Mouse (Mus musculus) CH12.LX (cell line): ENCODE data around the gene Gtdc1. TPM values are rescaled to one million over a fixed set of nuclear protein-coding genes. Genes with fewer than 3 reads are reported as not detected.

ENCODE experiments used
- DNase-seq: peaks from one replicate; pipeline ENCODE4 v3.0.0-alpha.2; 2013; ENCODE audit errors: extremely low read depth
- H3K27ac ChIP-seq: 2 replicates; pipeline ENCODE4 v1.5.1; 2012; ENCODE audit warnings: low read depth, mild to moderate bottlenecking, control low read depth, moderate library complexity; ENCODE audit not compliant: insufficient read depth
- H3K27me3 ChIP-seq: replicated peaks from 2 replicates; pipeline ENCODE3; 2012; ENCODE audit warnings: inconsistent platforms
- H3K36me3 ChIP-seq, 2 experiments: replicated peaks in 1 of 2; 2 replicates each; pipeline versions ENCODE3 to v1.6.1; 2012; ENCODE audit warnings: inconsistent platforms in 1 of 2, low read length in 1 of 2, mild to moderate bottlenecking in 1 of 2, mixed read lengths in 1 of 2, moderate library complexity in 1 of 2; ENCODE audit not compliant: control insufficient read depth in 1 of 2, insufficient read depth in 1 of 2
- H3K4me1 ChIP-seq, 2 experiments: 2 replicates each; pipeline ENCODE4 v1.6.1; 2012; ENCODE audit warnings: inconsistent platforms in 1 of 2, moderate library complexity in 1 of 2; ENCODE audit not compliant: insufficient read depth in 2 of 2, control insufficient read depth in 1 of 2
- H3K4me2 ChIP-seq: 2 replicates; pipeline ENCODE4 v1.6.1; 2012; ENCODE audit warnings: low read depth, mild to moderate bottlenecking, control low read depth; ENCODE audit not compliant: poor library complexity, insufficient read depth, severe bottlenecking
- H3K4me3 ChIP-seq, 3 experiments: fragments of 150-350 bp in 1 of 3; sonication (generic) in 1 of 3; replicated peaks in 1 of 3; 2 replicates each; pipeline versions ENCODE3 to v1.5.1; 2011 to 2012; ENCODE audit warnings: low read depth in 2 of 3, low read length in 2 of 3, mild to moderate bottlenecking in 2 of 3, moderate library complexity in 2 of 3, control low read depth in 1 of 3, improper control_type of control experiment in 1 of 3, inconsistent platforms in 1 of 3, mixed read lengths in 1 of 3; ENCODE audit not compliant: poor library complexity in 1 of 3
- H3K79me2 ChIP-seq: replicated peaks from 2 replicates; pipeline ENCODE4 v1.6.1; 2012; ENCODE audit warnings: mild to moderate bottlenecking, moderate library complexity; ENCODE audit not compliant: control insufficient read depth, poor library complexity, insufficient read depth, severe bottlenecking; ENCODE audit errors: extremely low read depth
- H3K9ac ChIP-seq: 2 replicates; pipeline ENCODE4 v1.6.1; 2012; ENCODE audit warnings: low read depth, mild to moderate bottlenecking, control low read depth, moderate library complexity; ENCODE audit not compliant: insufficient read depth
- H3K9me3 ChIP-seq: replicated peaks from 2 replicates; pipeline ENCODE3; 2012; ENCODE audit warnings: low read length, inconsistent platforms, mixed read lengths
- CHD2 ChIP-seq: IDR thresholded peaks from 2 replicates; pipeline ENCODE4 v1.6.1; 2011; ENCODE audit warnings: low read length, improper control_type of control experiment
- CTCF ChIP-seq, 2 experiments: IDR thresholded peaks in 1 of 2; conservative IDR thresholded peaks in 1 of 2; 2 replicates each; pipeline ENCODE4 v1.5.1; 2011 to 2012; ENCODE audit warnings: low read depth in 2 of 2, low read length in 2 of 2, improper control_type of control experiment in 1 of 2, inconsistent platforms in 1 of 2, mild to moderate bottlenecking in 1 of 2, moderate library complexity in 1 of 2
- E2F4 ChIP-seq: IDR thresholded peaks from 2 replicates; pipeline ENCODE4 v1.6.1; 2011; ENCODE audit warnings: low read depth, low read length, improper control_type of control experiment; ENCODE audit not compliant: insufficient replicate concordance
- ETS1 ChIP-seq: conservative IDR thresholded peaks from 2 replicates; pipeline ENCODE4 v1.6.1; 2012; ENCODE audit warnings: low read depth, mild to moderate bottlenecking, inconsistent platforms, low read length, improper control_type of control experiment, moderate library complexity
- HCFC1 ChIP-seq: IDR thresholded peaks from 2 replicates; pipeline ENCODE4 v1.6.1; 2012; ENCODE audit warnings: low read depth, mild to moderate bottlenecking, inconsistent platforms, low read length, improper control_type of control experiment
- IRF4 ChIP-seq: IDR thresholded peaks from 2 replicates; pipeline ENCODE4 v1.6.1; 2014; ENCODE audit warnings: low read depth, mild to moderate bottlenecking, inconsistent platforms, low read length, improper control_type of control experiment
- JUN ChIP-seq: IDR thresholded peaks from 2 replicates; pipeline ENCODE4 v1.6.1; 2011; ENCODE audit warnings: low read depth, mild to moderate bottlenecking, low read length, improper control_type of control experiment, moderate library complexity; ENCODE audit not compliant: insufficient read depth
- JUND ChIP-seq: conservative IDR thresholded peaks from 2 replicates; pipeline ENCODE4 v1.6.1; 2011; ENCODE audit warnings: low read depth, low read length, improper control_type of control experiment
- KAT2A ChIP-seq: IDR thresholded peaks from 2 replicates; pipeline ENCODE4 v1.6.1; 2012; ENCODE audit warnings: low read length, improper control_type of control experiment, inconsistent platforms; ENCODE audit not compliant: insufficient replicate concordance
- MAFK ChIP-seq: IDR thresholded peaks from 2 replicates; pipeline ENCODE4 v1.6.1; 2011; ENCODE audit warnings: low read length, improper control_type of control experiment; ENCODE audit not compliant: insufficient replicate concordance
- MAZ ChIP-seq: IDR thresholded peaks from 2 replicates; pipeline ENCODE4 v1.6.1; 2012; ENCODE audit warnings: low read depth, mild to moderate bottlenecking, inconsistent platforms, low read length, improper control_type of control experiment, moderate library complexity
- MEF2A ChIP-seq: IDR thresholded peaks from 2 replicates; pipeline ENCODE4 v1.6.1; 2014; ENCODE audit warnings: low read depth, mild to moderate bottlenecking, inconsistent platforms, low read length, improper control_type of control experiment, borderline replicate concordance
- MYC ChIP-seq: IDR thresholded peaks from 2 replicates; pipeline ENCODE4 v1.6.1; 2011; ENCODE audit warnings: low read depth, mild to moderate bottlenecking, improper control_type of control experiment, low read length
- NELFE ChIP-seq: IDR thresholded peaks from 2 replicates; pipeline ENCODE4 v1.6.1; 2011; ENCODE audit warnings: low read depth, low read length, improper control_type of control experiment
- POLR2A ChIP-seq: IDR thresholded peaks from 2 replicates; pipeline ENCODE4 v1.6.1; 2011; ENCODE audit warnings: low read depth, mild to moderate bottlenecking, improper control_type of control experiment, low read length
- POLR2AphosphoS2 ChIP-seq: IDR thresholded peaks from 2 replicates; pipeline ENCODE4 v1.6.1; 2011; ENCODE audit warnings: low read depth, low read length, improper control_type of control experiment
- RAD21 ChIP-seq: IDR thresholded peaks from 2 replicates; pipeline ENCODE4 v1.6.1; 2011; ENCODE audit warnings: low read depth, mild to moderate bottlenecking, low read length, improper control_type of control experiment, moderate library complexity
- SIN3A ChIP-seq: IDR thresholded peaks from 2 replicates; pipeline ENCODE4 v1.6.1; 2012; ENCODE audit warnings: low read length, improper control_type of control experiment, inconsistent platforms
- SMC3 ChIP-seq: IDR thresholded peaks from 2 replicates; pipeline ENCODE4 v1.6.1; 2011; ENCODE audit warnings: low read depth, low read length, improper control_type of control experiment
- TBP ChIP-seq: conservative IDR thresholded peaks from 2 replicates; pipeline ENCODE4 v1.6.1; 2011; ENCODE audit warnings: low read depth, low read length, improper control_type of control experiment
- TCF12 ChIP-seq: IDR thresholded peaks from 2 replicates; pipeline ENCODE4 v1.6.1; 2014; ENCODE audit warnings: low read depth, mild to moderate bottlenecking, inconsistent platforms, low read length, improper control_type of control experiment
- USF1 ChIP-seq: IDR thresholded peaks from 2 replicates; pipeline ENCODE4 v1.6.1; 2014; ENCODE audit warnings: low read depth, mild to moderate bottlenecking, inconsistent platforms, low read length, improper control_type of control experiment
- USF2 ChIP-seq: conservative IDR thresholded peaks from 2 replicates; pipeline ENCODE4 v1.6.1; 2011; ENCODE audit warnings: low read depth, low read length, improper control_type of control experiment
- ZKSCAN1 ChIP-seq: IDR thresholded peaks from 2 replicates; pipeline ENCODE4 v1.6.1; 2012; ENCODE audit warnings: low read depth, inconsistent platforms, low read length, improper control_type of control experiment, borderline replicate concordance
- ZMIZ1 ChIP-seq: IDR thresholded peaks from 2 replicates; pipeline ENCODE4 v1.6.1; 2012; ENCODE audit warnings: low read depth, mild to moderate bottlenecking, inconsistent platforms, low read length, improper control_type of control experiment
- ZNF384 ChIP-seq: IDR thresholded peaks from 2 replicates; pipeline ENCODE4 v1.6.1; 2012; ENCODE audit warnings: low read depth, low read length, improper control_type of control experiment, inconsistent platforms
- dilution Hi-C: fragments of 300-500 bp; cut with MboI; formaldehyde crosslinking; loops from 2 replicates; pipeline ENCODE4 v1.14.3; 2020; ENCODE audit warnings: low sequenced_read_pairs; ENCODE audit not compliant: extremely low pct_unique_long_range_greater_than_20kb, extremely low pct_ligation_motif_present
- in situ Hi-C: fragments of 300-500 bp; cut with MboI; formaldehyde crosslinking; loops from 3 replicates; pipeline ENCODE4 v1.14.3; 2019; ENCODE audit warnings: low sequenced_read_pairs, low pct_ligation_motif_present, low pct_unique_long_range_greater_than_20kb, mixed read lengths
- polyA plus RNA-seq: library from polyadenylated mRNA; unstranded; fragments of >175 nt; gene quantifications from 2 replicates; pipeline ENCODE4 v1.2.1, GENCODE M21; 2012; ENCODE audit warnings: low read depth; ENCODE audit not compliant: insufficient read length
- total RNA-seq, 2 experiments: library from RNA; depleted of rRNA; stranded (reverse); fragments of 300-350 nt in 1 of 2; fragments of >200 nt in 1 of 2; gene quantifications; 2 replicates each; pipeline ENCODE4 v1.2.3; 2012 to 2014

Gene Gtdc1
- total and polyA plus RNA-seq, 3 experiments = 11.1 to 18.2 (median 15.8) TPM

GRCm38 (mm10) chr2:44583491-44583890 is 344.0 kb downstream of the Gtdc1 start:
- in situ Hi-C loops = no loop called here

GRCm38 (mm10) chr2:44571810-44572209 is 355.6 kb downstream of the Gtdc1 start:
- Histone ChIP-seq H3K4me3 (no peak overlapping the region), H3K9ac (no peak overlapping the region), H3K27ac (no peak overlapping the region), H3K36me3 (peaks cover 0 to 3% of the 10 kb centered on the region in 2 experiments), H3K79me2 (no peaks in the 10 kb centered on the region), H3K4me2 (no peak overlapping the region), H3K4me1 (peaks cover under 1% of the 10 kb centered on the region in 2 experiments; a peak in 2 of 4 replicates), H3K27me3 (no peaks in the 10 kb centered on the region), H3K9me3 (no peaks in the 10 kb centered on the region)
- dilution Hi-C loops (no loop called here), in situ Hi-C loops (no loop called here)
- TF ChIP-seq MYC (no peak), SIN3A (no peak), CHD2 (no peak), USF1 (no peak), HCFC1 (no peak), NELFE (no peak), TCF12 (no peak), RAD21 (no peak), SMC3 (no peak), MAZ (no peak), USF2 (no peak), CTCF (conservative IDR thresholded peaks at IDR 0.05 in 1 of 2, IDR thresholded peaks at IDR 0.05 in 1 of 2; ENCODE audit: low read depth in 2 of 2, low read length in 2 of 2) (no peak), POLR2A (no peak), POLR2AphosphoS2 (no peak), MAFK (no peak)
- no peak for DNase-seq

More at GRCm38 (mm10) chr2:44583491-44583890, 344.0 kb downstream of the Gtdc1 start:
- H3K27ac ChIP-seq = no peak overlapping the region
- H3K27me3 ChIP-seq = no peaks in the 10 kb centered on the region
- peaks cover 0 to 6% of the 10 kb centered on the region in 2 experiments for H3K36me3 ChIP-seq
- H3K4me1 ChIP-seq = no peaks in the 10 kb centered on the region
- no peak overlapping the region for H3K4me3 ChIP-seq
- H3K9ac ChIP-seq = no peak overlapping the region
- no peak for TF ChIP-seq IRF4
- no peak for TF ChIP-seq E2F4
- TF ChIP-seq CTCF (conservative IDR thresholded peaks at IDR 0.05 in 1 of 2, IDR thresholded peaks at IDR 0.05 in 1 of 2; ENCODE audit: low read depth in 2 of 2, low read length in 2 of 2) = no peak
- TF ChIP-seq POLR2A = no peak
- TF ChIP-seq ZKSCAN1 = no peak
- TF ChIP-seq JUND = no peak
- no peak for TF ChIP-seq CHD2
- TF ChIP-seq MEF2A = no peak
- no peak for TF ChIP-seq KAT2A
- no peak for TF ChIP-seq POLR2AphosphoS2
- TF ChIP-seq TCF12 = no peak
- TF ChIP-seq MAZ = no peak
- TF ChIP-seq JUN = no peak
- TF ChIP-seq TBP = no peak
- TF ChIP-seq USF1 = no peak
- TF ChIP-seq NELFE = no peak
- no peak for TF ChIP-seq ZMIZ1
- TF ChIP-seq ZNF384 = no peak
- TF ChIP-seq ETS1 = no peak
- H3K9me3 ChIP-seq = no peaks in the 10 kb centered on the region
- no peak for DNase-seq
- H3K79me2 ChIP-seq = no peaks in the 10 kb centered on the region
- dilution Hi-C loops = no loop called here
- no peak overlapping the region for H3K4me2 ChIP-seq
